Mouse (Mus musculus): Measurements from ENCODE around the gene She.

DNA sequence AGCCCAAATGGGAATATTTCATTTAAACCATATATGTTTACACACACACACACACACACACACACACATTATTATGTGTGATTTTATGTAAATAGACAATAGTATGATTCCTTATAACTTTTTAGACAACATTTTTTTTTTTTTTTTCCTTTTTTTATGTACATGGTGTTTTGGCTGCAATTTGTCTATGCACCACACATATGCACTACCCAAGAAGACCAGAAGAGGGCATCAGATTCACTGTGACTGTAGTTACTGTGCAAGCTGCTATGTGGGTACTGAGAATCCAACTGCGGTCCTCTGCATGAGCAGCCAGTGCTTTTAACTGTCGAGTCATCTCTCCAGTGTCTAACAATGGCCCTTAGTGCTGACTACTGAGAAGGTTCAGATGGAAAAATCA, 24.4 kb upstream of the She start:
- TF ChIP-seq EP300 (IDR thresholded peaks at IDR 0.05), result no peak
- TF ChIP-seq CTCF (IDR thresholded peaks at IDR 0.05), result peak; percentile 52
